Mouse (Mus musculus): ENCODE measurements at regions not wholly inside any gene's neighbourhood (a gene's known extent, or its start where the extent isn't known, plus 50 kb on each side); places are given as distances from the start of the nearest gene placed in this dataset.

DNA sequence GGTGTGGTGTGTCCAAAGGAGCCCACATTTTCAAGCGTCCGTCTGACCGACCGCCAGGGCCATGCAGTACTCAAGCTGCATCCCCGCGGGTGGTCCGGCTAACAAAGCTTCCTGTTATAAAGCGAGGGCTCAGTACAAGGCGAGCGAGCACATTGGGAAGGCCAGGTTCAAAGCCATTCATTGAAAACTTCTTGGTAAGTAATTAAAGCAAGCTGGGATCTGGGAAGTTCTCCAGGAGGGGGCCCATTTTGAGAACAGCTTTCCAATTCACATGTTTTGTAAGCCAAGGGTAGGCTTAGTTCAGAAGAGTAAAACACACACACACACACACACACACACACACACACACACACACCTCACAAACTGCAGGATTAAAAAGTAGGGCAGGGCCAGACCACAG, 57.3 kb upstream of the Prep start:
- DNase-seq (ENCODE audit: low read depth): no peak

DNA sequence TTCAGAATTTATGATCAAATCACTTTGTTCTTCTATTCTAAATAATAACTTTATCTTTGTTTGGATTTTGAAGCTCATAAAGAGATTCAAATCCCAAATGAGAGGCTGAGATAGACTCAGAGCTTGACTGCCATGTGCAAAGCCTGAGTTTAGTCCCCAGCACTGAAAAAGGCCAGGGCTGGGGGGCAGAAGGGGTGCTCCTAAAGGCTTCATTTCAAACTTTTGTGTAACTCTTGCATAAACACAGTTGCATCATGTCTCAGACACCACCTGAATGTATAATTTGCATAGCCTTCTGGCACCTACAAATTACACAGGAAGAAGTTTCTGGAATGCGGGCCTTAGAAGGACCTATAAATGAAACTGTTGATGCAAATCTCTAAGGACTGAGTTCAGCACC, 57.8 kb upstream of the Prep start:
- DNase-seq (ENCODE audit: low read depth): no peak

DNA sequence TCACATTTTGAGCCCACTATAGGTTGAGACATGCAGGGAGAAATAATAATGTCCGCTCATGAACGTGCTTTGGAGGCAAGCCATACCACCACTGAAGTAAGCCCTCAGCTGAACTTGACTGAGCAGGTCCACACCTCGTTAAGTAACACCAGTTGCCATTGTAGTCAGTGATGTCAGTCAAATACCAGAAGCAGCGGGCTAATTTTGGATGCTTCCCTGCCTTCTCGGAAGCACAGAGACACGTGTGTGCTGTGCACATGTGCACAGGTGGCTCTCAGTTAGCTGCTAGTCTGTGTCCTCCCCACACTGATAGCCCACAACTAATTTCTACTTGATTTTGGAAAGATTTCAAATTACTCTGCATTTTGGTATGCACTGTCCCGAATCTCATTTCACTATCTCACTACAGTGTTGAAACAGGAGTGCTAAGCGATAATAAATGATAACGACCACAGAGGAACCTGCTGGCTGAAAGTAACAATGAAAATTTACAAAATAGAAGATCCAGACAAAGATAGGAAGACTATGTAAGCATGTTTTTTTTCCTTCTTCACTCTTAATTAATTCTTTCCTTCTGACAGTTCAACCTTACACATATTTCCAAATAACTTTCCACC, 62.9 kb upstream of the Prep start:
- DNase-seq (ENCODE audit: low read depth): no peak

DNA sequence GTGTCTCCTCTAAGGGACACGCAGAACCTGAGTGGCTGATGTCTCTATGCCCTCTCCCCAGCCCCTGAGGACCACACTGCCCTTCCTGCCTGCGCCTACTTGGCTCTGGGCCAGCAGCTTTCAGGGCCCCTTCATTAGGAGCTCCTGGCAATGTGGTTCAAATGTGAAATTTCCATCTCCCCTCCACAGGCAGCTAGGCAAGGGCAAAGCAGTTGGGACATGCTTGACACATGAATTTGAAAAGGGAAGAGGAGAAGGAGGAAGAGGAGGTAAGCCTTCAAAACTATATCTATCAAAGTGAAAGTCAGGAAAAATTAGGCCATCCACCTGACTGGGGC, 63.7 kb upstream of the Prep start:
- no peak for DNase-seq (ENCODE audit: low read depth)

DNA sequence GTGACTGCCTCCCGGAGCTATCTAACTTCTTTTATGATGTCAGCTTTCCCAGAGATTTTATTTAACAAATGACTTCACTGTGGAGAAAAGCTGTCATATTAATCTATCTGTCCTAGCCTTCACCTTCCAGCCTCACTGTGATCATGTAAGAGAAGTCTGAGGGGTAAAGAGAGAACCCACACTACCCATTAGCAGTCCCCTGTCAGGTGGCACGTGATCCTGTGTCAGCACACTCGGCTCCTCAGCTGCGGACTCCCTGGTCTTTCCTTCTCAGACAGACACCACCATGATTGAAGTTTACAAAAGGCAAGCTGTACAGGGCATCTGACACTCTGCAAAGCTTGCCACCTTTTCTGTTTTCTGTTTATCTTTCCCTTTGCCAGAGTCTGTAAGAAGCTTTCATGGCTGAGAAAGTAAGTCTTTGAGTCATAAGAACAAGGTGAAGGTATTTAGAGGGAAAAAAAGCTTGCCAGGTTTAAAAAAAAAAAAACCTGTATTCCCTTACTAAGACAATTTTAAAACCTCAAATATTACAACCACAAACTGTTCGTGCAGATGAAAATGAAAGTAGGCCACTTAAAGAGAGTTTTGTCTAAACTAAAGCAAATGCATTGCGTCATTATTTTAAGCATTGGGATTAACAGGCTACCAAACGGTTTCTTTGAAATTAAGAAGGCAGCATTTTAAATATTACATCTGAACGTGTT, 64.2 kb upstream of the Prep start:
- DNase-seq (ENCODE audit: low read depth): no peak

DNA sequence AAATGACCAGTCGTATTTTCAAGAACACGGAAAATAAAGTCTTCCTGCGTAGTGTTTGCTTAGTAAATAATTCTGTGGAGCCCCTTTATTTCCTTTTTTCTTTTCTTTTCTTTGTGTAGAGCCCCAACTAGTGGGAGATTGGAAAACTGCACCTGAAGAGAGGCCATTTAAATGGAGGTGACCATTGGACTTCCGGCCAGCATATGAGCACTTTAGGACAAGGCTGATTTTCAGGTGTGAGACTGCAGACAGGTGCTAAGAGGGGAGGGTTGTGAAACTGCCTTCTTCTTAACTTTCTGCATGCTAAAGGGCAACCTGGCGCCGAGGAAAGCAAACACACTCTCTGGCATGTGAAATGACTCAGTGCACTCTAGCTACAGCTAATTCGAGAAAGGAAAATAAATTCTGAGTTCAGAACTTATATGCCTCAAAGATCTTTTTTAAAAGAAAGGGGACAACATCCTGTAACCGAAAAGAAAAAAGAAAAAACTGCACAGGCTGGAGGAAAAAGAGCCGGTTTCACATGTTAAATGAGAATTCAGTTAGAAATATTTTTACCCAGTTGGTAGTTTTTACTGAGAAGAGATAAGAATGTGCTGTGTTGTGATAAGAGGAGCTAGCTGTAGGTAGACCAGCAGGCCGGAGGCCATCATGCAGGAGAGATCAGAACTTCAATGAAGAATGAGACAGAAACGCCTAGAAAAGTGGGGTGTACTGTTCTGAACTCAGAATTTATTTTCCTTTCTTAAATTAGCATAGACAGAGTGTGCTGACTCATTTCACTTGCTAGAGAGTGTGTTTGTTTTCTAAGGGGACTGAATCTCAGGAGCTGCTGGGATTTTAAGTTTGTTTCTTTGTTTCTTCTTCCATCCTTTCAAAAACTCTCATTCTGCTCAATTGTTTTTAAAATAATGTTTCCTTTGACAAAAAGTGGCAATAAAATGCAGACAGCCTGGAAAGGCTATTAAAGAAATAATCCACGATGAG, 65.8 kb upstream of the Prep start:
- peak; percentile 51 for DNase-seq (ENCODE audit: low read depth)

DNA sequence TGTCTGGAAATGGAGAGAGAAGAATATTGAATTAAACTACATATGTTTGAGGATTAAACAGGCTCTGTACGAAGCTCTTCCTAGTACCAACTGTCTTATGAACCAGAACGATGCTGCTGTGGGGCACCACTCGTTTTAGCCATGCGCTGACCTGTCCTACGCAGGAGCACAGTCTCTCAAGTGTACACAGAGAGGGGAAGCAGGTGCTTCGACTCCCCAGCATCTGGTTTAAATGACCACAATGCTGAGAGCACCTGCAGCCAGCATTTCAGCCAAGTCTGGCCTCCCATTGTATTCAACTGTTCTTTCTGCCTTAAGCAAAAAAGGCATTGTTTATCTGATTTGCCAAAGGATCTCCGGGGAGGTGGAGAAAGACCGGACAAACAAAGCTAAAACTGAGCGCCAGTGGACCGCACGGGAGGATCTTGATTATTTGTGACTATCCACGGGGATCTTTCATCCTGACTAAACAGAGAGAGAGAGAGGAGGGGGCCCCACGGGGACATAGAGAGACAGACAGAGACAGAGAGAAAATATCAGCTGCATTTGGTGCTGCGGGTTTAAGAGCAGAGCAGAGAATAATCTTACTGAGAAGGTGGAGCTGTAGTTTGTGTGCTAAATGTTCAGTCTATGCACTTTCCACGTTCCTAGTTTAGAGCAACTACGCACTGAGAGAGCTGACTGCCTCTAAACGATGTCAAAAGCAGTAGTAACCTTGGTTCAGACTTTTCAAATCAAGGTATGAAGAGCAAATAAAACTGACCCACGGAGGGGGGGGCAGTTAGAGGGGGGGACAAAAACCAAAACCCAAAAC, 66.8 kb upstream of the Prep start:
- no peak for DNase-seq (ENCODE audit: low read depth)

DNA sequence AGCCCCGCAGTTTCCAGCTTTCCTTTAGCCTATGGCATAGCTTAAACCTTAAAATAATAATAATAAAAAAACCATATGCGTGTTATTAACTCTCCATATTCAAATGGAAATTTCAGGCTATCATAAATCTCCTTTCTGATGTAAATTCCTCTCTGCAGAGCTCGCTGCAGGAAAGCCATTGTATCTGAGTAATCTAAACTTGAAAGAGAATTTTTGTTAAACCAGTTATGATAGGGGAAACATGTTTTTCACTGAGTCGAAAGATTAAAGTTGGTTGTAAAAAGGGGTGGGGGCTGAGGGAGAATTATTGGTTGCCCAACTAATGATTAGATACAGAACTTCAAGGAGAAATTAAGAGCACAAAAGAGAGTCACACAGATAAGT, 69.1 kb upstream of the Prep start:
- no peak for DNase-seq (ENCODE audit: low read depth)

DNA sequence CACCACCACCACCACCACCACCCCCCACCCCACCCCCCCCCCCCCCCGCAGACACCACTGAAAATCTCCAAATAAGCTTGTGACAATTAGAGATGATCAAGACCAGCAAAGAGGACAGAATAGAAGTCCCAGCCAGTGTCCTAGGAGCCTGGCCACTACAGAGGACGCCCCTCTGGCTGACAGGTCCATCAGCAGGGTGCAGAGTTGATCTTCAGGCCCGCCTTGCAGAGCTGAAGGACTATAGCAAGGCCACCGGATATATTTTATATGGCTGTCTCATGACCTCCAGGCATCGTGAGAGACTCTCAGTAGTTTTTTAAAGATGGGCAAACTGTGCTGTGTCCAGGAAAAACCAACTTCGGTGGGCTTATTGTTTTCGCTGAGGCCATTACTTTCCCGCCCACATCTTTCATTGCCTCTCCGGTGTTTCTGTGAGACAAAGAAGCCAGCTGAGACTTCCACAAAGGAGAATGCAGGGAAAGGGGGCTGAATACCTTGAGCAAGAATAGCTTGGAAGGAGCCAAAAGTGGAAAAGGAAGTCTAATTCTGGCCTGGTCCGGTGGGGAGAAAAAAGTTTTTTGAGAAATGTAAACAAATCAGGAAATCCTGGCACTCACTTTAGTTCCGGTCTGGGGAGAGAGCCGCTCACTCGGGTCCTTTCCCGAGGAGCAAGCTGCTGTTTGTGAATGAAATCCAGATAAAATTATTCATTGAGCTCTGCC, 69.7 kb upstream of the Prep start:
- no peak for DNase-seq (ENCODE audit: low read depth)

DNA sequence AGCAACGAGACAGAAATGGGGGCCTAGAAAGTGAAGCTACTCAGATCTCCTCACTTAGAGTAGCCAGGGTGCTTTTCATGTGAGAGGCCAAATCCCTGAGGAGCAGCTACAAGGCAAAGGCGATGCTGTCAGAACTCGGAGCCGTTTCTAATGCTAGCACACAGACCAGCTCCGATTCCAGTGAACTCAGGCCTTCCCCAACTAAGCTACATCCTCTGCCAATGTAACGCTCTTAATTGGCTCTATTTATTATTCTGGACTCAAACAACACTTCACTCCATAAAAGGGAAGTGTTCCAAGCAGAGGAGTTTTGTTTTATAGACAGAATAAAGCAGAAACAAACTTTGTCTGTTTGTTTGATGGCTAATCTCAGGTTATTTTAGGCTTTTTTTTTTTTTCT, 71.2 kb upstream of the Prep start:
- DNase-seq (ENCODE audit: low read depth): no peak

DNA sequence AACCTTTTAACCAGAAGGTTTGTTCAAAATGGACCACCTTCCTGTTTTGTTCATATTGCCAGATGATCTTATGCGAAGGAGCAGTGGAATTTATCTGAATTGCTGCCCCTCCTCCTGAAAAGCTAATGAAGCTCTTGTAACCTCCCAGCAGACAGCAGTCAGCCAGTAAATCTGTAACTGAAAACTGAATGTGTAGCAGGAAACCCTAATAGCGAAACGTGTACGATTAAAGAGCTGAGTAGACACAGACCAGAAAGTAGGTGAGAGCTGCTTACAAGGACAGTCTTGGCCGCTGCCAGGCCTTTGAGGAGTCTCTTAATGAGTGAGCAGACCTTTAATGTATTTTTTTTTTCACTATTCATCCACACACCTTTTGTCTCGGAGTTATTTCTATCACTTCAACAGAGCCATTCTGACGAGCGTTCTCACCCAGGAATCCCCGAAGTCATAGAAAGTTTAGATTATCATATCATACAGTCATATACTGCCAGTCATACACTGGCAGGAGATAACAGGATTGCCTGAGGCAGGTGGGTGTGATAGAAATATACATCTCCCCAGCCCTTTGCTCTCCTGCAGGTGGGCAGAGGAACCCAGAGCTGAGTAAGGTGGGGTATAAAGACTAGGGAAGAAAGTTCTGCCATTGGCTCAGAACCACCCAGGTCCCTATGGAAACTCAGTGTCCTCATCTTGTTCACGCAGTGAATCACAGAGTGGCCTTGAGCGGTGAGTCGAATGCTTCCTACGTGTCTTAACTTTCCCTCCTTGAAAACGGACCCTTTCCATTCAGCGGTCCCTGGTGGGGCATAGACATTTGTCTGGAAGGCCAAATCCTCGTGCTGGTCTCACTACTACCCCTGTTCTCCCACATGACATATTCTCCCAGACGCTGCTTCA, 72.4 kb upstream of the Prep start:
- no peak for DNase-seq (ENCODE audit: low read depth)

DNA sequence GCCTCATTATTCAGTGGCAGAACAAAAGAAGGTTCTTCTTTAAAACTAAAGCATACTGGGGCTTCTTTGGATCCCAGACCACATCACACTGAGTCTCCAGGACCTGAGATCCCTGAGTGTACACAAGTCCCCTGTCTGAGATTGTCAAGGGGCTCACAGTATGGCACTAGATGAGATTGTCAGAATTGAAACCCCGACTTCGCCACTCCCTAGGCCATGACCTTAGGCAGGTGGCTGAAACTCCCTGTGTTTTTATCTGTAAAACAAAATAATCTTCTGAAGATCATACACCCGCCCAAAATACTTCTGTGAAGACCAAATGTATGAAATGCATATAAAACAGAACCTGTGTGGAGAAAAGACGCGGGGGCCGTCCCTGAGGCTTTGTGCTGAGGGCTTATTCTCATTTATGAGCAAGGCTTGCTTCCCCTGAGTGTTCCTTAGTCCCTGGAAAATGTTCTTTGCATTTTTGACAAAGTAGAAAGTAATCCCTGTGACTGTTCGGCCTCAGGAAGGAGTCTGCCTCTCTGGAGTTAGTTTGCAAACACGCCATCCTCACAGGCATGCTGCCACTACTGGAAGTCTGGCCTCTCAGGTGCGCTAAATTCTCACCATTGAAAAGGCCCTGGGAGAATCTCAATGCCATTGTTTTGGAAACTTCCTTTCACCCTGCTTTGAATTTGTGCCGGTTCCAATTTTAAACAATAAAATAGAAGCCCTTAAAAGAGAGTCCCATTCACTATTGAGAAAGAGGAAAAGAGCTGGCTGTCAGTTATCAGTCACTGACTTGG, 73.3 kb upstream of the Prep start:
- DNase-seq (ENCODE audit: low read depth): no peak

DNA sequence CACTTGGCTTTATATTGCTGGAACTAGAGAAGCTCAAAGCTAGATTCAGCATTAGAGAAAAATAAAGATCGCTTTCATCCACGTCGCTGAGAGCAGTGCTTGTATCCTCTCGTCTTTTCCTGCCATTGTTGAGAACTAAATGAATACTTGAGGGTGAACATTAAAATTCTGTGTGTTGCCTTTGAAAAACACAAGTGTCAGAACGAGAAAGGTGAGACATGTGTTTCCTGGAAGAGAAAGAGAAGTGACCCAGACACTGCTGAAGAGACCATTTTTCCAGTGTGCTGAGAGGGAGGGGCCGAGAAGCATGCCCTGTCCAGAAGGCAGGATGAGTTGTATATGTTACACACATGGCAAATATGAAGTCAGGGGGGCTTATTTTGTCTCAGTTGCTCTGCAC, 77.5 kb upstream of the Prep start:
- DNase-seq (ENCODE audit: low read depth): no peak

DNA sequence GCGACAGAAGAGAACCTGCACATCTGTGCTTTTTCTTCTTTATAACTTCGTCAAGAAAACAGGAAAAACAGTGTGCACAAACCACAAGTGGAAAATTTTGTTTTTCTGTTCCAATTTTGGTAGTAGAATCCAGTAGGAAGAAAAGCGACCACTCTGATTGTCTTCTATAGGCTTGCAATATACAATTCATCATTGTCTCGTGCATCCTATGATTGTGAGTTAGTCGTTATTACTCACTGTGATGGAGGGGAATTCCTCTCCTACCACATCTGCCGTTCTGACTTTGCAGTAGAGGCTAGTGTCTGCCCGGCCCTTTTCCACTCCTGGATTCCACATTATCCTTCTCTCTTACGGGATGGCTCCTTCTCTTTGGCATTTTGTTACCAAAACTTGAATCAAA, 78.2 kb upstream of the Prep start:
- no peak for DNase-seq (ENCODE audit: low read depth)

DNA sequence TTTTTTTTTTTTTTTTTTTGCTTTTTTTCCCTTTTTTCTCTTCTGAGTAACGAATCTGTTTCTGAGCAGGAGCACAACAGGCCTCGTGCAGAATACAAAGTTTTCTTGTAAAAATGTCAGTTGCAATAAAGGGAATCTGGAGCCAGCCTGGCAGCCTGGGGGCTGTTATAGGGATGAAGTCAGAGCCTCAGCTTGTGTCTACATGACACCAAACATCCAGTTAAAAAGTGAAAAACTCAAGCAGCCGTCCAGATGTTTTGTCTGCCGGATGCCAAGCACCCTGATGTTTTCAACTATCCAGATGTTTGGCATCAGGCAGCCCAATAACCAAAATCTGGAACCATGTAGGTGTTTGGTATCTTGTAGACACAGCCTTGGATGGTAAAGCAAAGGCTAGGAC, 79.4 kb upstream of the Prep start:
- DNase-seq (ENCODE audit: low read depth): no peak

DNA sequence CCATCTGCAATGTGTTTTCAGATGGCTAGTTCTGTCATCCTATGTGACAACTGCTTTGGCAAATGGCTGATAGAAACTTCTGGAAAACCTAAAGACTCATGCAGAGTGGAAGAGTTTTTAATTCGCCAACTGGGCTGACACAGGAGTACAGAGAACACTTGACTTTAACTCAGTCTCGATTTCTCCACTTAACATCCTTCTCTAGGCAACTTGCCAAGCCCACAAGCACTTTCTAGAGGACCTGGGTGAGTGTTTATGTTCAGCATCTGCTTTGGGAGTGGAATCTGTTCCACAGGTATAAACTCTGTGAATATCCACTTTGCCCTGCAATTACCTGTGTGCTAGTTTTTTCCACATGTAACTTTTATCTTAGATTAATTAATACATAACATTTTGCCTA, 85.1 kb upstream of the Prep start:
- DNase-seq (ENCODE audit: low read depth): no peak

DNA sequence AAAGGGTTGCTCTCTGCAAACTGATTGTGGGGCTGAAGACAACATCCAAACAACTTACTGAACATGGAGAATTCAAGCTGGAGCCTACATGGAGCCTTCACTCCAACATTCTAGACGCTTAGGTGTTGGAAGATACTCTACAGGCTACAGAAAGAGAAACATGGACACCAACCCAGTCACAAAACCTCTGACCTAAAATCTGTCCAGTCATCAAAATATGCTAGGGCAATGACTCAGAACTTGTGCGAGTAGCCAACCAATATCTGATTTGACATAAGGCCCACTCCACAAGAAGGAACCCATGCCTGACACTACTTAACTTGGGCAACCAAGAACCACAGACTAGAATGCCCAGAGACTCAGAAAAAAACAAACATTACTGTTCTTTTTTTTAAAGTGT, 90.2 kb upstream of the Prep start:
- DNase-seq (ENCODE audit: low read depth): no peak

DNA sequence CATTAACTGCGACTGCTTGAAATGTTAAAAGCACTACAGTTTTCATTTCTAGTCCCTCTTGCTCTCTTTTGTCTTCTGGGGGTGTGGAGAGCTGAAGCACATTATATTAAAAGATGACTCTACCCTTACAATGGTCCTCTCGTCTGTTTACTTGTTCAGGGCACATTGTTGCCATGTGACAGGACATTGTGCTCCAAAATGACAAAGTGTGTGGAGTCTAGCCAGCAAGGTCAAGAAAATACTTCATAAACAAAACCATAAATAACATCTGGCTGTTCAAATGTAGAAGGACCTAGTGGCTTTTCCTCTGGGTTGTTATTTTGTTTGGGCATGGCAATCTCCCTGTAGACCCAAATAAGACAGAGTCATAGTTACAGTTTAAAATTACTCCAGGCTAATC, 95.1 kb upstream of the Prep start:
- DNase-seq (ENCODE audit: low read depth): no peak

DNA sequence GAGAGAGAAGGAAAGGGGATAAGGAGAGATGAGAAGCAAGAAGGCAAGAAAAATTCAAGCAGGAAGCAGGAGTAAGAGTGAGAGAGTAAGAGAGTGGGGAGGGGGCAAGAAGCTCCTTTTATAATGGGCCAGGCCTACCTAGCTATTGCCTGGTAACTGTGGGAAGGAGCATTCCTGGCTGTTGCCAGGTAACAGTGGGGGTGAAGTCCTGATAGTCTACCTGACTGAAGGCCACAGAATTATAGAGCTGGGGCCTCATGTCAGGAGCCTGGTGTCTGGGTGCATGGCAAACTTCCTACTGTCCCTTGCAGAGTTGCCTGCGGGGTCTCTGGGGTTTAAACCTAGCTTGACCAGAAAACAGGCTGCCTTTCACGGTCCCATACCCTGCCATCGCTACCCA, 107.0 kb upstream of the Prep start:
- DNase-seq (ENCODE audit: low read depth): no peak

DNA sequence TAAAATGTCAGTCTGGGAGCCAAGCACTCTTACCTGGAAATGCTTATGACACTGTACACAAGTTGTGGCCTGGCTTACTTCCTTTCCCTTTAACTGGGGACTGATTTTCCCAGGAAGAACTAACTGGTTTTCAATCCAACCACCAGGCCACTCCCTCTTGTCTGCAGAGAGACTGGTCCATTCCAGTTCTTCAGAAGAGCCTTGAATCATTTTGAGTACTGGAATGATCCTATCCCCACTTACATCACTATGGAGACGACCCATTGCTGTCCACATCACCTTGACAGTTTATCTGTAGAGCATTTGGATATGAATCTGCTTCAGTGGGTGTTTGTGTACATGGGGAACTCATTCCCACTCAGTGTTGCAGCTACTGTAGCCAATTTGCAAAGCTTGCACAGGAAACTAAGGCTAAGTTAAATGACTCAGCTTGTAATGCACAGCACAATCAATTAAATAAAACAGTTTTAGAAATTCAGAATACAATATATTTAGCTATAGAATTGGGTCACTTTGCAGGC, 121.7 kb upstream of the Prep start:
- no peak for DNase-seq (ENCODE audit: low read depth)
